Mouse (Mus musculus) liver, embryonic 13.5 days (tissue): ENCODE results near the gene Tmem239. TPM values are rescaled to one million over a fixed set of nuclear protein-coding genes. Genes with fewer than 3 reads are reported as not detected.
A peak's percentile ranks its signal among the peaks of the same experiment; 100 is the strongest.

Experiments
- ATAC-seq: fragments of 200-750 bp; cut with Nextera tagmentation; 2 replicates; pipeline ENCODE4 v1.8.0; 2017; ENCODE audit warnings: low read depth, mild to moderate bottlenecking, moderate number of reproducible peaks, moderate library complexity
- DNase-seq: peaks from one replicate; pipeline ENCODE4 v3.0.0; 2022
- H3K27ac ChIP-seq: fragments of 300-500 bp; sonication (generic); 2 replicates; pipeline ENCODE4 v1.5.1; 2015; ENCODE audit warnings: moderate library complexity, mild to moderate bottlenecking, inconsistent platforms
- H3K27me3 ChIP-seq: fragments of 300-500 bp; sonication (generic); 2 replicates; pipeline ENCODE4 v1.6.1; 2015; ENCODE audit warnings: mild to moderate bottlenecking, inconsistent platforms
- H3K36me3 ChIP-seq: fragments of 300-500 bp; sonication (generic); 2 replicates; pipeline ENCODE4 v1.6.1; 2015; ENCODE audit warnings: mild to moderate bottlenecking, inconsistent platforms
- H3K4me1 ChIP-seq: fragments of 300-500 bp; sonication (generic); replicated peaks from 2 replicates; pipeline ENCODE4 v1.6.1; 2015; ENCODE audit warnings: inconsistent platforms
- H3K4me2 ChIP-seq: fragments of 300-500 bp; sonication (generic); 2 replicates; pipeline ENCODE4 v1.6.1; 2015; ENCODE audit warnings: inconsistent platforms, mild to moderate bottlenecking, moderate library complexity
- H3K4me3 ChIP-seq: fragments of 300-500 bp; sonication (generic); replicated peaks from 2 replicates; pipeline ENCODE4 v1.5.1; 2015; ENCODE audit warnings: mild to moderate bottlenecking, inconsistent platforms
- H3K9ac ChIP-seq: fragments of 300-500 bp; sonication (generic); 2 replicates; pipeline ENCODE4 v1.6.1; 2015; ENCODE audit warnings: mild to moderate bottlenecking, inconsistent platforms
- H3K9me3 ChIP-seq: fragments of 300-500 bp; sonication (generic); replicated peaks from 2 replicates; pipeline ENCODE4 v1.6.1; 2016; ENCODE audit warnings: inconsistent platforms
- WGBS: fragments of 180-500 bp; shearing (Covaris S2); methylation state at CpG from one replicate; pipeline ENCODE4 v1.1.7; 2015; ENCODE audit not compliant: insufficient replicate concordance; 5-methylcytosine and 5-hydroxymethylcytosine counted together
- polyA plus RNA-seq: library from polyadenylated mRNA; unstranded; fragments of >200 nt; fragmentation: Nextera tagmentation; extraction: Ambion mirVana; gene quantifications from 2 replicates; pipeline ENCODE4 v1.2.1, GENCODE M21; 2015

Tmem239 gene
- polyA plus RNA-seq, 1 experiment from 2014 or later = not detected

DNA sequence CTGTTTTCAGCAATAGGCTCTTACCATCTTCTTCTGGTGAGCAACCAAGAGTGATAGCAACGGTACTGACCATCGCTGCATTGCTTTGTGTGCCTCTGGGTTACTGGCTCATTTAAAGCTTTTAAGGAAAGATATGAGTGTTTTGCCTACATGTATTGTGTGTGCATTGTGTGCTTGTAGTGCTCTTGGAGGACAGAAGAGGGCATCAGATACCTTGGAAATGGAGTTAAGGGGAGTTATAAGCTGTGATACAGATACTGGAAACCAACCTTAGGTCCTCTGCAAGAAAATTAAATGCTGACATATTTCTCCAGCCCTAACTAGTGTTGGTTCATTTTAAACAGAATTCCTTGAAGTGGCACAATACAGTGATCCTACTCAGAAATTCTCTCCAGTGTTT, 17.5 kb upstream of the Tmem239 start:
- Histone ChIP-seq H3K27me3 (no peaks in the 10 kb centered on the region), H3K4me3 (no peak overlapping the region), H3K9ac (no peak overlapping the region), H3K9me3 (no peaks in the 10 kb centered on the region), H3K36me3 (no peaks in the 10 kb centered on the region), H3K4me2 (no peak overlapping the region), H3K27ac (no peak overlapping the region), H3K4me1 (no peaks in the 10 kb centered on the region)
- no peak for DNase-seq
- no peak for ATAC-seq
- WGBS = 60% methylated on average over 2 of the region's 2 CpGs

DNA sequence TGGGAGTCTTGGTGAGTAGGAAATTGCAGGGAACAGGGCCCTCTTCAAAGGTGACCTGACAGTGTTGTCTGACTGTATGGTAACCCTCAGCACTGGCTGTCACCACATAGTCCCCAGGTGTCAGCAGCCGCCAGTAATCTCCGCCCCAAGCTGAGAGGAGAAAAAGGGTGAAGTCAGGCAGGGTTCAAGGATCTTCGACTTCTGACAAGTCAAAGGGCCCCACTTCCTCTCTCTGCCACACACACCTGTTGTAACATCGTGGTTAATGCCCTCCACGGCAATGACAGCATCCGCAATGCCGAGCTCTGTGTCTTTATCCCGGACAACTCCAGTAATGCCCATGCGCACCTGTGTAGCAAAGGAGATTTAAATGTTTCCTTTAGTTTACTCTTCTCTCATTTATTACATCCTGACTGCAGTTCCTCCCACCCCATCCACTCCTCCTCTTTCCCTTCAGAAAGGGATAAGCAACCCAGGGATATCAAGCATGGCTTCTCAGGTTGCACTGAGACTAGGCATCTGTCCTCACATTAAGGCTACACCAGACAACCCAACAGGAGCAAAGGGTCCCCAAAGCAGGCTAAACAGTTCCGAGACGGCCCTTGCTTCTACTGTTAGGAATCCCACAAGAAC, 15.2 kb upstream of the Tmem239 start:
- no peaks in the 10 kb centered on the region for H3K4me1 ChIP-seq
- ATAC-seq (no peak), DNase-seq (no peak)
- 58% methylated on average over 11 of the region's 11 CpGs for WGBS
- H3K9me3 ChIP-seq = no peaks in the 10 kb centered on the region
- no peak overlapping the region for H3K27ac ChIP-seq
- no peak overlapping the region for H3K4me3 ChIP-seq
- no peaks in the 10 kb centered on the region for H3K36me3 ChIP-seq
- H3K9ac ChIP-seq = no peak overlapping the region
- peaks cover 4% of the 10 kb centered on the region for H3K27me3 ChIP-seq
- no peak overlapping the region for H3K4me2 ChIP-seq

- peaks cover 22% of the 10 kb centered on the region for H3K27me3 ChIP-seq
- ATAC-seq = no peak
- no peak overlapping the region for H3K27ac ChIP-seq
- WGBS = 67% methylated on average over 3 of the region's 3 CpGs
- no peak overlapping the region for H3K4me2 ChIP-seq
- DNase-seq = no peak
- no peaks in the 10 kb centered on the region for H3K36me3 ChIP-seq
- no peaks in the 10 kb centered on the region for H3K9me3 ChIP-seq
- H3K4me1 ChIP-seq = peaks cover 8% of the 10 kb centered on the region; the same call in 1 of the 2 replicates
- no peak overlapping the region for H3K4me3 ChIP-seq
- H3K9ac ChIP-seq = no peak overlapping the region
Observed at GRCm38 (mm10) chr2:130392836-130393235, 13.4 kb upstream of the Tmem239 start.

DNA sequence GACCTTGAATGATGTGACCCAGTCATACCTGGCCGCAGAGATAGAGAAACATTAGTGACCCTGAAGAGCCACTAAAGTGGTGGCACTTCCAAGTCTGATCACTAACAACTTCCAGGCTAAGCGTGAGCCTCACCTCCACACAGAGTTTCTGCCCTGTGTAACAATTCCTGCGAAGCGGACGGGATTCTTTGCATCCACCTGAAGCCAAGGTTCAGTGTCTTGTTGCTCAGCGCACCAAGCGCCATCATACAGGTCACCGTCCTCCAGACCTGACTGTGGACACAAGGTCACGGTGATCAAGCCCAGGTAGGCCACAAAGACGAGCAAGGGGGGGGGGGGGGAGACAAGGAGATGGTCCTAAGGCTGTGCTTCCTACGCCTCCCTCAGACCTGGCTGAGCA, 10.6 kb upstream of the Tmem239 start:
- H3K4me2 ChIP-seq = no peak overlapping the region

GRCm38 (mm10) chr2:130397186-130397985, 8.9 kb upstream of the Tmem239 start, which contains the start of gene Cpxm1:
Gene Cpxm1 (minus strand): TSS chr2:130397574.
- Histone ChIP-seq H3K9ac (peak within 1 kb of the TSS; percentile 48), H3K4me1 (peaks cover 14% of the 10 kb centered on the region; the same call in 1 of the 2 replicates), H3K27me3 (peaks cover 42% of the 10 kb centered on the region), H3K9me3 (no peaks in the 10 kb centered on the region), H3K27ac (no peak within 1 kb of the TSS), H3K4me3 (peak within 1 kb of the TSS; percentile 53), H3K4me2 (peak within 1 kb of the TSS; percentile 65), H3K36me3 (no peaks in the 10 kb centered on the region)
- WGBS = 2% methylated on average over 39 of the region's 53 CpGs
- DNase-seq (no peak), ATAC-seq (peak; percentile 51; the same call in 1 of the 2 replicates)

More for the DNA sequence above, 10.6 kb upstream of the Tmem239 start:
- H3K9me3 ChIP-seq = no peaks in the 10 kb centered on the region
- peaks cover 42% of the 10 kb centered on the region for H3K27me3 ChIP-seq
- no peak overlapping the region for H3K4me3 ChIP-seq
- no peak overlapping the region for H3K27ac ChIP-seq
- H3K4me1 ChIP-seq = peaks cover 14% of the 10 kb centered on the region; the same call in 1 of the 2 replicates
- H3K36me3 ChIP-seq = no peaks in the 10 kb centered on the region
- no peak for DNase-seq
- WGBS = 75% methylated on average over 11 of the region's 11 CpGs
- no peak overlapping the region for H3K9ac ChIP-seq
- ATAC-seq = no peak

- peak overlapping the region; percentile 53; the same call in 1 of the 2 replicates for H3K4me3 ChIP-seq
- no peak overlapping the region for H3K9ac ChIP-seq
- peaks cover 42% of the 10 kb centered on the region for H3K27me3 ChIP-seq
- ATAC-seq (no peak), DNase-seq (no peak)
- 14% methylated on average over 14 of the region's 14 CpGs for WGBS
- peaks cover 14% of the 10 kb centered on the region; the same call in 1 of the 2 replicates for H3K4me1 ChIP-seq
- H3K4me2 ChIP-seq = peak overlapping the region; percentile 65
- no peaks in the 10 kb centered on the region for H3K36me3 ChIP-seq
- no peaks in the 10 kb centered on the region for H3K9me3 ChIP-seq
- H3K27ac ChIP-seq = no peak overlapping the region
Observed at GRCm38 (mm10) chr2:130398091-130398490, 8.2 kb upstream of the Tmem239 start.

GRCm38 (mm10) chr2:130400046-130400445, 6.2 kb upstream of the Tmem239 start:
- no peak overlapping the region for H3K4me2 ChIP-seq
- WGBS = 56% methylated on average over 1 of the region's 1 CpGs

GRCm38 (mm10) chr2:130401891-130402290, 4.4 kb upstream of the Tmem239 start:
- H3K4me3 ChIP-seq = no peak overlapping the region
- 61% methylated on average over 4 of the region's 4 CpGs for WGBS
- H3K27me3 ChIP-seq = peaks cover 29% of the 10 kb centered on the region
- H3K4me2 ChIP-seq = no peak overlapping the region
- no peaks in the 10 kb centered on the region for H3K36me3 ChIP-seq
- H3K4me1 ChIP-seq = peaks cover 14% of the 10 kb centered on the region; the same call in 1 of the 2 replicates
- ATAC-seq (no peak), DNase-seq (no peak)
- no peaks in the 10 kb centered on the region for H3K9me3 ChIP-seq
- no peak overlapping the region for H3K9ac ChIP-seq
- no peak overlapping the region for H3K27ac ChIP-seq

More at GRCm38 (mm10) chr2:130400046-130400445, 6.2 kb upstream of the Tmem239 start:
- Histone ChIP-seq H3K27ac (no peak overlapping the region), H3K4me1 (peaks cover 14% of the 10 kb centered on the region; the same call in 1 of the 2 replicates), H3K9ac (no peak overlapping the region), H3K4me3 (no peak overlapping the region), H3K36me3 (no peaks in the 10 kb centered on the region), H3K27me3 (peaks cover 42% of the 10 kb centered on the region), H3K9me3 (no peaks in the 10 kb centered on the region)
- DNase-seq (no peak), ATAC-seq (no peak)

DNA sequence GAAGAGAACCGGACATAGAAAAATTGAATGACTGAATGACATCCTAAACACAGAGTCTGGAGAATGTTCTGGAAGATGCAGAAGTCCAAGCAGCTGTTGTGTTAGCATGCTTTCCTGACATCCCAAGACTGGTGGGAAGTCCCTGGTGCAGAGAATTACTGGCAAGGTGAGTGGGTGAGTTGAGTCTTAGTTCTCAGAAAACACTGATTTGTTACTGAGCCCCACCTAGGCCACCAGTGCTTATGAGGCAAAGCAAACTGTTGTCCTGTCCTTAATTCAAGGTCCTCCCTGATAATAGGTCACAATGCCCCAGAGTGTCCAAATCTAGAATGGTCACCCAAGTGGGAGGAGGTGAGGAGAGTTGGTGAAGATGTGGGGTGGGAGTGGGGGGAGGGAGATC, 1.3 kb upstream of the Tmem239 start, which contains the start of the genes Gm28372 and 1700020A23Rik:
Gene Gm28372 (plus strand): TSS at position 301 of the 400 bp plus-strand sequence.
Gene 1700020A23Rik (plus strand): TSS at position 321 of the 400 bp plus-strand sequence.
- Histone ChIP-seq H3K4me1 (no peaks in the 10 kb centered on the region), H3K36me3 (no peaks in the 10 kb centered on the region), H3K27me3 (0 out of 2 replicates have a peak, but pooled peaks cover under 1% of the 10 kb centered on the region), H3K4me3 (no peak within 1 kb of the TSS), H3K27ac (no peak within 1 kb of the TSS), H3K9ac (no peak within 1 kb of the TSS), H3K4me2 (no peak within 1 kb of the TSS), H3K9me3 (no peaks in the 10 kb centered on the region)
- no peak for DNase-seq
- WGBS = 48% methylated on average over 1 of the region's 1 CpGs
- ATAC-seq = no peak

- H3K9me3 ChIP-seq = no peaks in the 10 kb centered on the region
- no peaks in the 10 kb centered on the region for H3K4me1 ChIP-seq
- DNase-seq (no peak), ATAC-seq (no peak)
- H3K9ac ChIP-seq = no peak overlapping the region
- no peak overlapping the region for H3K4me2 ChIP-seq
- H3K36me3 ChIP-seq = no peaks in the 10 kb centered on the region
- WGBS = 31% methylated on average over 6 of the region's 6 CpGs
- H3K27ac ChIP-seq = no peak overlapping the region
- H3K27me3 ChIP-seq = no peaks in the 10 kb centered on the region
- no peak overlapping the region for H3K4me3 ChIP-seq
Observed at GRCm38 (mm10) chr2:130408194-130408593, 1.9 kb downstream of the Tmem239 start.
